Mouse (Mus musculus) myocyte (in vitro differentiated cells): ENCODE measurements at regions not wholly inside any gene's neighbourhood (a gene's known extent, or its start where the extent isn't known, plus 50 kb on each side); places are given as distances from the start of the nearest gene placed in this dataset.

Source experiments
- H3K27me3 ChIP-seq: one replicate; pipeline ENCODE4 v1.6.1; 2011; ENCODE audit not compliant: control insufficient read depth, insufficient read depth, insufficient read length
- H3K36me3 ChIP-seq: one replicate; pipeline ENCODE4 v1.6.1; 2011; ENCODE audit not compliant: control insufficient read depth, insufficient read depth
- H3K4me2 ChIP-seq: one replicate; pipeline ENCODE4 v1.6.1; 2011; ENCODE audit warnings: low read depth, control low read depth
- H3K4me3 ChIP-seq: one replicate; pipeline ENCODE4 v1.5.1; 2011; ENCODE audit warnings: mild to moderate bottlenecking, control low read depth, moderate library complexity
- H3K79me2 ChIP-seq: one replicate; pipeline ENCODE4 v1.6.1; 2011; ENCODE audit not compliant: control insufficient read depth, insufficient read depth
- H3ac ChIP-seq: one replicate; pipeline ENCODE4 v1.6.1; 2011; ENCODE audit not compliant: control insufficient read depth, insufficient read length
- CEBPB ChIP-seq: IDR thresholded peaks from 2 replicates; pipeline ENCODE4 v1.6.1; 2011; ENCODE audit warnings: mild to moderate bottlenecking, moderate library complexity; ENCODE audit not compliant: poor library complexity, insufficient read depth, severe bottlenecking
- E2F4 ChIP-seq: IDR thresholded peaks from one replicate; pipeline ENCODE4 v1.6.1; 2011; ENCODE audit warnings: mild to moderate bottlenecking, control low read depth, moderate library complexity; ENCODE audit not compliant: insufficient read depth
- MAX ChIP-seq: IDR thresholded peaks from one replicate; pipeline ENCODE4 v1.6.1; 2011; ENCODE audit warnings: low read depth, mild to moderate bottlenecking, control low read depth
- MYOD1 ChIP-seq, 3 experiments: IDR thresholded peaks; one replicate each; pipeline ENCODE4 v1.6.1; 2011; ENCODE audit warnings: control low read depth in 2 of 3, low read depth in 2 of 3, mild to moderate bottlenecking in 2 of 3, moderate library complexity in 1 of 3; ENCODE audit not compliant: insufficient read length in 2 of 3, control insufficient read depth in 1 of 3
- MYOG ChIP-seq, 3 experiments: IDR thresholded peaks; one replicate each; pipeline ENCODE4 v1.6.1; 2011; ENCODE audit warnings: control low read depth in 2 of 3, low read depth in 2 of 3, mild to moderate bottlenecking in 2 of 3; ENCODE audit not compliant: insufficient read length in 2 of 3, control insufficient read depth in 1 of 3, insufficient read depth in 1 of 3
- POLR2A ChIP-seq: IDR thresholded peaks from one replicate; pipeline ENCODE4 v1.6.1; 2011; ENCODE audit warnings: low read depth, mild to moderate bottlenecking, control low read depth, moderate library complexity; ENCODE audit not compliant: insufficient read length
- POLR2AphosphoS2 ChIP-seq: IDR thresholded peaks from one replicate; pipeline ENCODE4 v1.6.1; 2011; ENCODE audit warnings: low read depth, control low read depth; ENCODE audit not compliant: insufficient read length
- REST ChIP-seq: IDR thresholded peaks from one replicate; pipeline ENCODE4 v1.6.1; 2011; ENCODE audit warnings: mild to moderate bottlenecking, control low read depth, moderate library complexity; ENCODE audit not compliant: insufficient read depth, insufficient read length
- SRF ChIP-seq: IDR thresholded peaks from one replicate; pipeline ENCODE4 v1.6.1; 2011; ENCODE audit warnings: low read depth; ENCODE audit not compliant: control insufficient read depth, insufficient read length
- TCF12 ChIP-seq: IDR thresholded peaks from one replicate; pipeline ENCODE4 v1.6.1; 2011; ENCODE audit warnings: mild to moderate bottlenecking, control low read depth; ENCODE audit not compliant: poor library complexity, insufficient read depth, severe bottlenecking
- TCF3 ChIP-seq: IDR thresholded peaks from one replicate; pipeline ENCODE4 v1.6.1; 2011; ENCODE audit warnings: low read depth, control low read depth; ENCODE audit not compliant: insufficient read length
- USF1 ChIP-seq: IDR thresholded peaks from one replicate; pipeline ENCODE4 v1.6.1; 2011; ENCODE audit warnings: low read depth, mild to moderate bottlenecking, control low read depth, moderate library complexity

DNA sequence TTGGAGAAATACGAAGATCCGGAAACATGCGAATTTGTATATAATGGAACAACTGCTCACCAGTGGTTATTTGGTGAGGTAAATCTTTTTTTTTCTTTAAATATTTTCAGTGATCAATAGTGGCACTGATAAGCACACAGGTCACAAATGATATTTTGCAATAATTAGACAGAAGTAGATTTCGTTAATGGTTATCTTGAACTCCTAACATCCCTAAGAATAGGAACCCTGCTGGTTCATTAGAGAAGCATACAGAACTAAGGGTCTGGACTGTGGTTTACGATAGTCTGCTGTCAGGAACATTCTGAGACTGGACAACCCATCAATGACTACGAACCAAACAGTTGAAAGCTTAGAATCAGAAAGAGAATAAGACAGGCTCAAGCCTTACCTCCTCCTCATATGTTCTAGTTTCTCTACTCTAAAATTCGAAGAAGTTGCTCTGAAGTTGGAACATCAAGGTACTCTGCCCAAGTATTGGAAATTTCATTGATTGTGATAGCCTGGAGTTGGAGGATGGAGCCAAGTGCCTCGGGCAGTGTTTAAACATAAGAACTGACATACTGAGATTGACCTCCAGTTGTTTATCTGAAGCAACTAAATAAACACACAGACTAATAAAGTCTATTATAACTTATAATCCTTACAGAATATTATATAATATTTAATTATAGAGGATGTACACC is 63.6 kb upstream of the Hpgd start:
- H3K79me2 ChIP-seq: no peaks in the 10 kb centered on the region
- H3K4me3 ChIP-seq: no peak overlapping the region
- H3K36me3 ChIP-seq: no peaks in the 10 kb centered on the region
- H3K27me3 ChIP-seq: no peaks in the 10 kb centered on the region
- no peak overlapping the region for H3K4me2 ChIP-seq
- no peak overlapping the region for H3ac ChIP-seq
- TF ChIP-seq MYOD1 (IDR thresholded peaks at IDR 0.05; ENCODE audit: control insufficient read depth in 1 of 3, insufficient read length in 2 of 3, low read depth in 2 of 3) (no peak), USF1 (no peak), CEBPB (no peak), TCF12 (no peak)

- Histone ChIP-seq H3K4me2 (no peak overlapping the region), H3K4me3 (no peak overlapping the region), H3K27me3 (no peaks in the 10 kb centered on the region), H3ac (no peak overlapping the region), H3K36me3 (no peaks in the 10 kb centered on the region), H3K79me2 (no peaks in the 10 kb centered on the region)
- TF ChIP-seq POLR2A: no peak
- no peak for TF ChIP-seq USF1
- TF ChIP-seq POLR2AphosphoS2: no peak
- no peak for TF ChIP-seq TCF3
- TF ChIP-seq TCF12: no peak
- TF ChIP-seq REST: no peak
- TF ChIP-seq MAX: no peak
- no peak for TF ChIP-seq MYOD1 (IDR thresholded peaks at IDR 0.05; ENCODE audit: control insufficient read depth in 1 of 3, insufficient read length in 2 of 3, low read depth in 2 of 3)
- TF ChIP-seq MYOG (IDR thresholded peaks at IDR 0.05; ENCODE audit: control insufficient read depth in 1 of 3, insufficient read depth in 1 of 3, insufficient read length in 2 of 3, low read depth in 2 of 3): no peak
- TF ChIP-seq E2F4: no peak
- TF ChIP-seq CEBPB: no peak
- no peak for TF ChIP-seq SRF
These were observed 62.5 kb upstream of the Hpgd start for GRCm38 (mm10) chr8:56231930-56232329.

- Histone ChIP-seq H3K79me2 (no peaks in the 10 kb centered on the region), H3K4me2 (no peak overlapping the region), H3K36me3 (no peaks in the 10 kb centered on the region), H3ac (no peak overlapping the region), H3K4me3 (no peak overlapping the region), H3K27me3 (no peaks in the 10 kb centered on the region)
- TF ChIP-seq E2F4 (no peak), REST (no peak), MYOG (IDR thresholded peaks at IDR 0.05; ENCODE audit: control insufficient read depth in 1 of 3, insufficient read depth in 1 of 3, insufficient read length in 2 of 3, low read depth in 2 of 3) (no peak), MAX (no peak), MYOD1 (IDR thresholded peaks at IDR 0.05; ENCODE audit: control insufficient read depth in 1 of 3, insufficient read length in 2 of 3, low read depth in 2 of 3) (no peak), USF1 (no peak), SRF (no peak), CEBPB (no peak), TCF3 (no peak), POLR2AphosphoS2 (no peak)
These were observed 61.8 kb upstream of the Hpgd start for GRCm38 (mm10) chr8:56232552-56232951.

DNA sequence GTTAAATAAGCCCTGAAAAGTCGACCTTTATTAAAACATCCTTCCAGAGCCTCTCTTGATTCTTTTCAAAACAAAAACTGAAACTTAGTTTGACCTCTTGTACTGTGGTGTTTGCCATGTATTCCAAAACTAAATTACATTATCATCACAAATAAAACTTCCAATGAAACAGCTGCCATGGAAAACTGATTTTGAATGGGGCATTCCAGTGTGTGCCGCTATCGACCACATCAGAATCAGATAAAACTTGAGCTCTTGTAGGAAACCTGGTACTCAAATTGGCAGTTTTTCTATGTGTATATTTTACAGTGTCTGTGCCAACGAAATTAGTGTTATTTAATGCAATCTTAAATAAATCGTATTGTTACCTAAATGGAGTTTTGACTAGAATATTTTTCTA is 60.6 kb upstream of the Hpgd start:
- Histone ChIP-seq H3K79me2 (no peaks in the 10 kb centered on the region), H3K36me3 (no peaks in the 10 kb centered on the region), H3K4me3 (no peak overlapping the region), H3K4me2 (peak overlapping the region; percentile 12), H3ac (no peak overlapping the region), H3K27me3 (no peaks in the 10 kb centered on the region)
- TF ChIP-seq MAX (no peak), REST (no peak), POLR2A (no peak), MYOG (IDR thresholded peaks at IDR 0.05; ENCODE audit: control insufficient read depth in 1 of 3, insufficient read depth in 1 of 3, insufficient read length in 2 of 3, low read depth in 2 of 3) (no peak), TCF3 (no peak), E2F4 (no peak), TCF12 (no peak), SRF (no peak), CEBPB (no peak), MYOD1 (IDR thresholded peaks at IDR 0.05; ENCODE audit: control insufficient read depth in 1 of 3, insufficient read length in 2 of 3, low read depth in 2 of 3) (no peak), USF1 (no peak), POLR2AphosphoS2 (no peak)

DNA sequence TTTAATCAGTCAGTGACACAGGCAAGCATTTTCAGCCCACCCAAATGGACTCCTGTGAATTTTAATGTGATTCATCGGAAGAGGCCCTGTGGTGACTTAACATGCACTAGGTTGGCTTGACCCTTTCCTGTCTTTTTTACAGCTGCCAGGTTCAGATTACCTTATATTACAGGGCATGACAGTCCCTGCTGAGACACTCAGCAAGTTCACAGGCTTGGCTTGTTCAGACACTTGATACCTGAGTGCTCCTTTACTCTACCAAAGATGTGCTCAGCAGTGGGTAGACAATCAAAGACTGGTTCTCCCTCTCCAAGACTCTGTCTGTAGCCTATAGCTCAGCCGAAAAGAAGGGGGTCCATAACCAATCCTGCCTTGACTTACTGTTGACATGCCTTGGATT is 60.1 kb upstream of the Hpgd start:
- H3K36me3 ChIP-seq: no peaks in the 10 kb centered on the region
- no peak overlapping the region for H3ac ChIP-seq

More for the DNA sequence above, 60.1 kb upstream of the Hpgd start:
- Histone ChIP-seq H3K4me3 (no peak overlapping the region), H3K4me2 (no peak overlapping the region), H3K27me3 (no peaks in the 10 kb centered on the region), H3K79me2 (no peaks in the 10 kb centered on the region)
- TF ChIP-seq MYOG (IDR thresholded peaks at IDR 0.05; ENCODE audit: control insufficient read depth in 1 of 3, insufficient read depth in 1 of 3, insufficient read length in 2 of 3, low read depth in 2 of 3): no peak
- no peak for TF ChIP-seq E2F4
- TF ChIP-seq CEBPB: no peak
- no peak for TF ChIP-seq SRF
